Mouse (Mus musculus) cerebellum, postnatal 25 days (tissue): Measurements from ENCODE around the gene Lrba.
A peak's percentile ranks its signal among the peaks of the same experiment; 100 is the strongest.

ENCODE experiments used
- DNase-seq, 2 experiments: peaks; one replicate each; pipeline ENCODE4 v3.0.0; 2021; ENCODE audit warnings: mixed read lengths in 2 of 2

Gene Lrba

DNA sequence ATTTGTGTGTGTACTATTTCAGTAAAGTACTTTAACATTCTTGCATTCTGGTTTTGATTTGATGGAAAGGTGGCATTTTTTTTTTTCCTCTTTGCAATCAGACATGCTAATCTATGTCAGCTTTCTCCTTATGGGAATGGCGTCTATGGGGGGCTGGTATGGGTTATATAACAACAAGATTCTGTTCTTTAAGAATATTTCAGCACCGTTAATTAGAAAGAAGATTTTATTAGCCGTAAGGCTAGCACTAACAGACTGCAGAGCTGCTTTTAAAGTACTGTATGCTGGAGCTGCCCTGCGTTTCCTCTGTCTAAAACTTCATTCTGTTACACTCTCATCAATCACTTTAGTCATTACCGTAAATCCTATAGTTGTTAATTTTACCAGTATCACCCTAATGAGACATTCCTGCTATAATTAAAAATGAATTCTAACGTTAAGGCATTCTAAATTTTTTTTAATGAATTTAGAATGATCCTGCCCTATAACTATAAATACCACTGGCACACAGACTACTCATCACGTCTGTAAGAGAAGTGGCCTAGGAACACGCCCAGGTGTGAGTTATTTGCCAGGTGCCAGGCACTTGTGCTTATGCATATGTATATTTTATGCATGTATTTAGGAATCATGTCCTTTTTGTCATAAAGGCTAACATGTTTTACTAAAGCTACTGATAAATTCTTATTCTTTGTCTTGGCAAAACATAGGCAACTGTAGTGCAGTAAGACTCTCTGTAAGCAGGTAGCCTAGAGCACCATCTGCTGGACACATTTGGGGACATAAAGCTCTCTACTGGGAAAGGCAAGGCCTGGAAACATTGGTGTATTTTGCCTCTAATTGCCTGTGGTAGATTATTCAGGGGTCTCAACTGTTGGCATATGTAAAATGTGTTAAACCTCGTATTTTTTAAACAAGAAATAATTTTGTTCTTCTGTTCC is 536.9 kb downstream of the Lrba start:
- DNase-seq = peak; percentile 62 to 85

DNA sequence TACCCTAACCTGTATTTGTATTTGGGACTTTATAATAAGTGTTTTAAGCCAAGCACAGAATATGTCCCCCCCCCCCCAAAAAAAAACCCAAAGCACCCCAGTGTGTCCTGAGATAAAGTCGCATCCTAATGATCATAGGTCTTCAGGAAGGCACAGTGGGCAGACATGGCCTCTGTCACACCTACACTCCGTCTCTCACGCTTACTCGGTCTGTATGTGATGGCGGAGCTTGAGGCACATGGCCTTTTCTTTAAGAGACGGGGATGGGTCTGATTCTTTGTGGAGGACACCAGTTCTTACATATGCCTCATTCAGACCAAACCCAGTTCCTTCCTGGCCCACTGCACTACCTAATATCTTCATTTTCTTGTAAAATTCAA is 537.5 kb downstream of the Lrba start:
- DNase-seq = no peak

- DNase-seq = no peak
These were observed 538.0 kb downstream of the Lrba start for GRCm38 (mm10) chr3:86762456-86762855.

DNA sequence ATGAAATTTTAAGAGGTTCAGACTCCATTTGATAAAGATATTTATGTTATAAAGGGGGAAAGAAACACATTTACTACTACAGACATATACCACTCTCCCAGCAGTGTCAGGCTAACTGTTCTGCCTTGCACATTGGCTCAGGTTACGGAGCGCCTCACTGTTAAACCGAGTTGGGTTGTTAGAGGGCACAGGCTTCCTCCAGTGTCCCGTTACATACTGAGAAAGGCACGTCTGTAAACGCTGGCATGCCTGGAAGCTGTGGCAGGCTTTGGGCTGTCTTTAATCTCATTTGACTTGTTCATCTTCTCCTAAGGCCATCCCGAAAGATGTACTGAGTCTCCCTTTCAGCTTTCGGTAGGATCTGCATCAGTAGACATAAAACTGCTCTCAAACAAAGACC is 544.1 kb downstream of the Lrba start:
- DNase-seq = no peak

DNA sequence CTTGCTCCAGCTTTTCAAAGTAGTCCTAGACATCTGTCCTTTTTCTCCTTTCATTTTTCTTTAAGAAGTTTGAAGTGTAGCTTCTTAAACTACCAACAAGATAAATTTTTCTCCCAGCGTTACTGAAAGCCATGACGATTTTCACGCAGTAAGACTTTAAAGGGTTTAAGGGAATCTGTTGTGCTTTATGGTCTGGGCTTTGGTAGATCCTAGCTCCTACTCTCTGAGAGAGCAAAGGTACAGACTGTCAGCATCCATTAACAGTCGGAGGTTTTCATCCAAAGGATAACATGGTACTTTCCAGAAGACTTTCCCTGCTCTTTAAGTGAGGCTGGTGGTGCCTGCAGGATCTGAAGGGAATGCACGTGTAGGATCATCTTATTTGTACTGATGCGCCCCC is 544.5 kb downstream of the Lrba start:
- DNase-seq = no peak

- DNase-seq = peak in 1 of 2 experiments; percentile 15
These were observed 550.3 kb downstream of the Lrba start for GRCm38 (mm10) chr3:86774566-86775443.

GRCm38 (mm10) chr3:86775444-86775828 is 551.0 kb downstream of the Lrba start:
- DNase-seq = peak in 1 of 2 experiments; percentile 10

DNA sequence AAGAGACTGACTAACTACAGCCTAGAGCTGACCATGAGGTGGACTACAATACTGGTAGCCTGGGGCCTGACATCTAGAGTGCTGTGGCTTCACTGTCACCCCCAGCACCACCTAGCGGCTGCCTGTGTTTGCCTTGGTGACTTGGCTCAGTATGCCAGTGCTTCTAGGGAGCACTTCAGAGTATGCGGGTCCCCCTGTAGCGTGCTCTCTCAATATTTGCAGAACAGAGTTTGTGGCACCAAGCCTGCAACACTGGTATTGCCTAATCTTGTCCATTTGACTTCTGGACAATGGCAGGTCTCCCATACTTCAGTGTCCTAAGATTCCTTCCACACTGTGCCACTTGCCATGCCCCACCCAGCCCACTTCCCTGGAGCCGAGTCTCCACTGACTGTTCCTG is 555.2 kb downstream of the Lrba start:
- peak in 1 of 2 experiments; percentile 68 for DNase-seq

DNA sequence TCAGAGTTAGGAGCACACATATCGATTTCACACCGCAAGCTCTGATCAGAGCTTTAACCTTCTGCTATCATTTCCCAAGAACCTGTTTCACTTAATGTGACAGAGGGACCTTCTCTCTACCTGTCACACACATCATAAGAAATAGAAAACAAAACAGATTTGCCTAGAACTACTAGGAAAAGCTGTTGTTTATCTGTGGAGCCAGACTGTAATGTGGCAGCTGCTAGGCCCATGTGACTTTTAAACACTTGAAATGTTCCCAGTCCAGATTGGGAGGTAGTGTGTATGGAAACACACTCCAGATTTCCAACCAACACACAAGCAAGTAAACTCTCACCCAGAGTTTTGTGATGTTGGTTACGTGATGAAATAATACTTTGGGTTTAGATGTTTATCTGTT is 559.6 kb downstream of the Lrba start:
- DNase-seq = no peak

DNA sequence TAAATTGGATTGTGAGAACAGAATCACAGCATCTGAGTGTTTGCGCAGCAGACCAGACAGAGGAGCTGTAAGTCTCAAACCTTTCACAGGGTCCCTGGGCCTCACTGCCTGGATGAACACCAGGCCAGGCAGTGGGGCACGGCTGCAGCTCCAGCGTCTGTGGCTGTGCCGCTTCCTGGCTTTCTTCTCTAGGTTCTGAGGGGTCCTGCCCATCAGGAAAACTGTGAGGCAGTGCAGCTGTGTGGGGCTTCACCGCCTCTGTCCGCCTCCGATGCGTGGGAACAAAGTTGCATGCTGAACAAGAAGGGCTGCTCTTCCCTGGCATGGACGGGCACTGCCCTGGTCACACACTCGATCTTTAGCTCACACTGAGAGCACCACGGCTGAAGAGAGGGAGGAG is 560.5 kb downstream of the Lrba start:
- DNase-seq = peak in 1 of 2 experiments; percentile 15

DNA sequence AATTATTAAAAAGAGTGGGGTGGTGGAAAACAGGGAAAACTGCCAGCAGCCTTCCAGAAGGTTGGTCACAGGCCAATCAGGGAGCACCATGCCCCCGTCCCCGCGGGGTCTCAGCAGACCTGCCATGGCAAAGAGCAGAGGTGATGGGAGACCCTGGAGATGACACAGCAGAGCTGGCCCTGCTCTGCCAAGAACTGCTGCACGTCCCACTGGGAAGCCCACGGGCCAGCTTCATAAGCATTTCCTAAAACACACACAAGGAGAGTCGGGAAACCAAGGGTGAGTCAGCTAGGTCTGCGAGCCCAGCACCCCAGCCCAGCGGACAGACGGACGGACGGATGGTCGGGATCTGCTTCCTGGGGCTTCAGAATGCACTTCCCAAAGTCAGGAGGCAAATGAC is 561.8 kb downstream of the Lrba start:
- DNase-seq = peak; percentile 53 to 55

- peak; percentile 84 to 85 for DNase-seq
These were observed 562.4 kb downstream of the Lrba start for GRCm38 (mm10) chr3:86786845-86787351.

DNA sequence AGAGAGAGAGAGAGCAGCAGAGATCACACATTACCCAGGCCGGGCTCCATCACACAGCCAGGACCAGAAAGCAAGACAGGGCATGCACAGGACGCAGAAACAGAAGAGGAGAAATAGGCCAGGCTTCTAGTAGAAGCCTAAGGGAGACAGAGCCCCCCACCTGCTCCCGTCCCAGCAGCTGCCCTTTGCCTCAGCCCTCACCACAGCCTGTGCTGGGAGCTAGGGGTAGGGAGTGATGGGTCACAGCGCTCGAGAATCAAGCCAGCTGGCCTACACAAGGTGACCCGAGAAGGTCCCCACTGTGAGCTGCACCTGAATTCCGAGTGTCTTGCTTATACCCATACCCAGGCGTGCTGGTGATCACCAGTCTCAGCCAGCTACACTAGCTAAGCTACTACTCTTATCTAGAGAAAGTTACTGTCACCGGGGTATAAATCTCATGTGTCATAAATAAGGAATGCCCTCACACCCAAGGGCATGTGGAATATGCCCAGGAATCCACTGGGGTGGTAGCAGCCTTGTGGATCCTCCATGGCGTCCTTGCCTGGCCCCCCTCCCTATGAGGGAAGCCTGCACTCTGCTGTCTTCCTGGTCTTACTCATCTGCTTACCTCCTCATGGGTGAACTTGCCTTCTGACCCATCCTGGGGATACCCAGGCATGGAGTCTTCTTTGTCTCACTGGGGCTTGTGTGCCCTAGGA is 563.1 kb downstream of the Lrba start:
- DNase-seq = peak in 1 of 2 experiments; percentile 20

GRCm38 (mm10) chr3:86788711-86789110 is 564.2 kb downstream of the Lrba start:
- DNase-seq = peak; percentile 64 to 83

- DNase-seq = peak; percentile 80 to 83
These were observed 565.3 kb downstream of the Lrba start for GRCm38 (mm10) chr3:86789752-86790151.

GRCm38 (mm10) chr3:86793264-86793663 is 568.8 kb downstream of the Lrba start:
- DNase-seq = peak in 1 of 2 experiments; percentile 44

DNA sequence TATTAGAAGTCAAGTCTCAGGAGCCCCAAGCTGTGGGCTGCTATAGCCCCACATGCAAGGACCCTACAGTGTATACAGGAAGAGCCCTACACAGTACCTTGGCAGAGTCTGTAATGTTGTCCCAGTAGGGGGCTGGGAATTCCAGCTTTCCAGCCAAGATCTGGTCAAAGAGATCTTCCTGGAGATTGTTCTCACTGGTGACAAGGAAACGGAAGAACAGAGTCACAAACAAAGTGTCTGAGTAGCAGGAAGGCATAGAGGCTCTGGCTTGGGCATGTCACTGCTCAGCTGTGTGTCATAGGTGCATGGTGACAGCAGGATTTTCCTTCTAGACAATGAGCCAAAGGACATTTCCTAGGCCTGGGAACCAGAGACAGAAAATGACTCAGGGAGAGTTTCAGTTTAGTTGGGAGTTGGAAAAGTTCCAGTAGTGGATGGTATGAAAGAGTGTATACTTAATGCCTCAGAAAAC is 569.3 kb downstream of the Lrba start:
- peak; percentile 48 to 52 for DNase-seq

- DNase-seq = peak in 1 of 2 experiments; percentile 46
These were observed 572.2 kb downstream of the Lrba start for GRCm38 (mm10) chr3:86796716-86797115.

- DNase-seq = peak in 1 of 2 experiments; percentile 36
These were observed 573.5 kb downstream of the Lrba start for GRCm38 (mm10) chr3:86797871-86798460.

GRCm38 (mm10) chr3:86799041-86799440 is 574.6 kb downstream of the Lrba start:
- DNase-seq = no peak

- DNase-seq = no peak
These were observed 576.4 kb downstream of the Lrba start for GRCm38 (mm10) chr3:86800841-86801240.

DNA sequence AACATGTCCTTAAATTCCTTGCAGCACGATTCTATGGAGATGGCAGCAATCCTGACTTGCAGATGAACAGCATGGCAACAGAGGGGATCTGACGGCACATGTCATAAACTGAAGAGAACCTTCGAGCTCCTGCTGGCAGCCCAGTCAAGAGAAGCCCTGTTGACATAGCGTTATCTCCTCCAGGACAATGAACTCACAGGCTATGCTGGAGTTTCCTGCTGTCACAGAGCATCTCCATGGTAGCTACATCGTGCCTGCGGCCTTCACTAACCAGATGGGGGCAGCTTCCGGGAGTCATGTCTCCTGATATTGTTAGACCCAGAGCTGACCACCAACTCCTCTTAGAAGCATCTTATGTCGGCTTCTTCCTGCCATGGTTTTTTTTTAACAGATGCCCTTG is 578.3 kb downstream of the Lrba start:
- DNase-seq = peak in 1 of 2 experiments; percentile 11
